Mouse (Mus musculus) frontal cortex, postnatal 25 days (tissue): Measurements from ENCODE around the gene Ccdc62.

Experiments
- DNase-seq, 2 experiments: peaks; one replicate each; pipeline ENCODE4 v3.0.0; 2022; ENCODE audit warnings: low spot score in 2 of 2

The Ccdc62 gene

DNA sequence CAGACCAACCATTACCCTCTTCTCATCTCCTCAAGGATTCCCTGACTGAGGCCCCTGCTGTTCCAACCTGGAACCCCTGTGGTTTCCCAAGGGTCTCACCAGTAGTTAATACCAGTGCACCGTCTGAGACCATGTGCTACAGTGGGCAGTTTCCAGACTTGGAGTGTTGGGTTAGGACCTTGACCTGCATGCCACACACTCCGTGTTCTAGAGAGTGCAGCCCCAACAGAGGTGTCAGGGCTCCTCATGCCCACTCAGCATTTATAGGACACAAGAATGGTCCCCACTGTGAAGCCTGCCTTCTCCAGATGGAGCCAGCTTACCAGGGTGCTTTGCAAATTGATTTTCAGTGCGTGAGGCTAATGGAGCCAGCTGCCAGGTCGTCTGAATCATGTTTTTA lies 72.9 kb downstream of the Ccdc62 start:
- no peak for DNase-seq

DNA sequence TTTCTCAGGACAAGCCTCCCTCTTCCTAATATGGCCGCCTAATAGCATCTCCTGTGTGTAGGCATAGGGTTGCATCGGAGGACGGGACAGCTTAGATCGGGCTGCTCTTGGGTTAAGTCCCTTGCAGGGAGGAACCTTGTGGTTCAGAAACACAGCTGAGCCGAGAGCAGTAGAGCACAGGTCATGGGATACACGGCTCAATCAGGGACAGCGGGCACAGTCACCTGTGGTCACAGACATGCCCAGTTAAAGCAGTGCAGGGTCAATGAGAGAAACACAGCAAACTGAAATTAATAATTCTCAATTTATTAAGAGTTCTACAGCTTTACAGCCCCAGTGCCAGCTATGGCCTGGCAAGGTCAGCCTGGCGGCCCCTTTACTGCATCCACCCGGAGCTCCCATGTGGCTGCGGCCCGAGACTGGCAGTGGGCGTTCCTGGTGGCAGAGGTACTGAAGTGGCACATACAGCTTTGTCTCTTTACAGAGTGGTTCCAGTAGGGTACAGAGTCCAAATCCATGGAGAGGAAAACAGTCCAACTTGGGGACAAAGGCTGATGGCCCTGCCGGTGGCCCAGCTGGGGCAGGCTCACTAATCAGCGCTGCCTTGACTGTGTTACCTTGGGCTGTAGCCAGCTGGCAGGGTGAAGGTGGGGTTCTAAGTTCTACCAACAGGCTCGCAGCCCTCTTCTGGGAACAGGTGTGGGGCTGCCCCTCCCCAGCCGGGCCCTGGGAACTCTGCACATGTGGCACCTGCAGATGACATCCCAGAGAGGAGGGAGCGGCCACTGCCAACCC lies 74.1 kb downstream of the Ccdc62 start:
- DNase-seq, result no peak

DNA sequence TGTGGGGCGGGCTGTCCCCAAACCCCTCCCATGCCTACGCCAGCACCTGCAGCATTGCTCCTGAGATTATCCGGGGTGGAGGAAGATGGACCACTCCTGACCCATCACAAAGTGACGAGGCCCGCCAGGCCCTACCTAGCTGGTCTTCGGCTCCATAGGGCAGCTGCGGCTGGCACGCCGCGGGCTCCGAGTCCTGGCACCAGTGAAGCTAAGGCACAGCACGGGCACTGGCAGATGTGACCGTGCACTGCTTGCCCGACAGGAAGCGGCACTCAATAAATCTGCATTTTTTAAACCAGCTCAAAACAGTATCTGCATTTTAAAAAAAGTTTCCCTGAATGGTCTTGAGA lies 74.6 kb downstream of the Ccdc62 start:
- no peak for DNase-seq

DNA sequence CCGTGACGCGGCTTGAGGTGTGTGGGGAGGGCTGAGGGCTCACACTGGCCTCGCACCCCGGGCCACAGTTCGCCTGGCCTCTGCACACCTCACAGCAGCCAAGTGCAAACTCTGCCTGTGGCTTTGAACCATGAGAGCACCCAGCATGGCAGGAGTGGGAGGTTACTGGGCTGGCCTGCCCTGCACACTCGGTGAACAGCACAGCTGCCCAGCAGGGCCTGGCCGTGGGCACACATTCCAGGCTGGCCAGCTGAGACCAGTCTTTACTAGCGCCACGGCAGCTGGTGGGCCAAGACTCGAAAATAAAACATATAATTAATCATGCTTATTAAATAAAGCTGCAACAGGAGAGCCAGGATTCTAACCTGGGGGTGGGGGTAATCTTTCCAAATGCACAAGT lies 75.1 kb downstream of the Ccdc62 start:
- DNase-seq, result no peak

DNA sequence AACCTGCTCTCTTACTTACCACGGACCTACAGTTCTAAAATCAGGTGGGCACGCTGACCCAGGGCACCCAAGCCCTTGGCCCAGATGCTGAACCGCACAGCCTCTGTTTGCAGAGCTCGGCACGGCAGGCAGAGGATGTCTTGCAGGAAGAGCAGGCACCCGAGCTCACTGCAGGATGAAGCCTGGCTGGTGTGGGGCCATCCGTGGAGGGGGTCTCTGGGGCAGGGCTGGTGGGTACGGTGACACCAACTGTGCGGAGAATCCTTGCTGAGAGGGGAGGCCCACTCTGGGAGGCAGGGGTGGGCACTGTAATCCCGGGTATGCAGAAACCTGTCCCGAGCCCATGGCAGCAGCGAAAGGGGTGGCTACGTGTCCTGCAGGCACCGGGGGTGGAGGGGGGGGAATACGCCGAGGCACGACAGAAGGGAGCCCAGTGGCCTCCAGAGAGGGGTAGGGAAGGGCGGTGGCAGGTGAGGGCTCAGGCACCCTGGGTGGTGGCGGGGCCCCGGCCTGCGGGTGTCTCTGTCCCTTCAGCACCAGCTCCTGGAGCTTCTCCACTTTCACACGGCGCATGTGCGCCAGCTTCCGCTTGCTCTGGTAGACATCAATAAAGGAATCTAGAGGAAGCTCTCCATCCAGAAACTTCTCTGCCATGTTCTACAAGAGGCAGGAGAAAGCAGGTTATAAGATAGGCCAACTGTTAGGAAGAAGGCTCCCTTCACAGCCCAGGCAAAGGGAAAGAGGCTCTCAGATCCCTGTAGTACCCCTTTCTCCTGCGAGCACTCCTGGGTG lies 75.8 kb downstream of the Ccdc62 start:
- DNase-seq, result no peak

DNA sequence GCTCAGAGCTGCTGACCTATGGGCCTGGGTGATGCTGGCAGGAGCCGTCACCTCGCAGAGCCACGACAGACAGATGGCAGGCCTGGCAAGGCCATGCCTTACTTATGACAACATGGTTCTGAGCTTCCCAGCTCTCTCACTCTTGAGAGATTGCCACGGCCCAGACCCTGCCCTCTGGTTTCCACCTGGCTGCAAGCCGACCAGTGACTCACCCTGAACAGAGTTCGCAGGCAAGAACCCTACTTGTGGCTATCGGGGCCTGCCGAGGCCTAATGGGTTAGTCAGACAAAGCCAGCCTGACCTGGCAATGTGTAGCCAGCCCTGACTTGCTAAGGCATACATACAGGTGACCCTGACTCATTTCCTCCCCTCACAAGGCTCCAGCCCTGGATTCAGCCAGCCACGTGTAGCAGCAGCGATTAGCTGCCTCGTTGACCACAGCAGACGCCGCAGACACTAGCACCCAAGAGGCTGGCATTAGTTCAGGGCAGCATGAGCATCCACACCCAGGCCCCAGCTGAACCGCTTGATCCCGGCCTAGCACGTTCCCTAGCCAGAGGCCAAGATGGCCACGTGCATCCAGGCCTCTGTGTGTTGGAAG lies 76.5 kb downstream of the Ccdc62 start:
- DNase-seq, result no peak

DNA sequence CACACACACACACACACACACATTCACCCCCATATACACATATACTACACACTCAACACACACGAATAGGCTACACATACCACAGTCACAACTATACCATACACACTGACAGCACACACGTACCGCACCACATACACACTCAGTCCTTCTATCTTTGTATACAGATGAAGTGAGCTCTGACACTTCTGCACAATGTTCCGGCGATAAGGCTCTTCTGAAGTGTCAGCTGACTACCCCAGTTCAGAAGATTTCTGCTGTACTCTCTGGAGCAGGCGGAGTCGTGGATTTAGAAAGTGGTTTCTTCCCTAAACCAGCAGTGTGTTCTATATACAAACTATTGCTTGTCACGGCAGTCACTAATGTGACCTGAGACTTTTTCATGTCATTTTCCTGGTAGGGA lies 79.6 kb downstream of the Ccdc62 start:
- no peak for DNase-seq

DNA sequence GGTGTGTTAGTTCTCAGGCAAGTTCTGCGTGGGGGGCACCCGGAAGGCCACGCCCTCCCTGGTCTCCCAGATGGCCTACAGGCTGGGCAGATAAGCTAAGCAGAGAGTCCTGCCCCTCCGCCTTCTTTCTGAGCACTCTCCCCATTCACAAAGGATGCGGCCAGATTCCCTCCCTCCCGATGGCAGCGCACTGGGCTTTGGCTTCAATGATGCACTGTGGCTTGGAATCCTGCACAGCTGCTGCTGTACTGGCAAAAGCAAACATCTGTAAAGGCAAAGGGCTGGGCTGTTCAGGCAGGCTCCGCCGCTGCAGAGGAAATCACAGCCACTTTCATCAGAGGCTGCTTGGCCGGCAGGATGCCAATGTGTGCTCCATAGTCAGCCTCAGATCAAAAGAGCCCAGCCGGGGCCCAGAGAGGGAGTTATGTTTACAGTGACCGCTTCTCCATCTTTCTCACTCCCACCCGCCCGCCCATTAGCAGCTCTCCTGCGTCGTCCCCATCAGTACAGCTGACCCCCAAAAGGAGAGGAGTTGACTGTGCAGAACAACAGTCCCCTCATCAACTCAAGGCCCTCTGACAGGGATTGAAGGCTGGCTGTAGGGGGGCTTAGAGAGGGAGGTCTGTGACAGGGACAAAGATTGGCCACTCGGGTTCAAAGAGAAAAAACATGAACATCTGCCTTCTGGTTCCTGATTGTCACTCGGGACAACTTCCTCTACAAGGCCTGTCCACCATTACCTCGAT lies 80.6 kb downstream of the Ccdc62 start:
- no peak for DNase-seq

DNA sequence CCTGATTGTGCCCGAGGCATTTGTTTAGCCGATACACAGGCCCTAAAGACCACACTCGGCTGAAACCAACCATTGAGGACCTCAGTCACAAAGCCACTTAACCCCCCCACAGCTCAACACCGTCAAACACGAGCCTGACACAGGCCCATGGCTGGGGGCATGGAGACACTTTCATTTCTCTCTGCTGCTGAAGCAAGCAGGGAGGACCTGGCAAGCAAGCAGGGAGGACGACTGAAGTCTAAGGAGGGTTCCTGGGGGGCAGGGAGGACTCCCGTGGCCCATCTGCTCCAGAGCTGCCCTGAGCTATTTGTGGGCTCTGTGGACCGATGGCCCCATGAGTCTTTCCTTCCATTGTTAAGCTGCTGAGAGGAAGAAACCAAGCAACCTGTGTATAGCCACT lies 81.4 kb downstream of the Ccdc62 start:
- no peak for DNase-seq

DNA sequence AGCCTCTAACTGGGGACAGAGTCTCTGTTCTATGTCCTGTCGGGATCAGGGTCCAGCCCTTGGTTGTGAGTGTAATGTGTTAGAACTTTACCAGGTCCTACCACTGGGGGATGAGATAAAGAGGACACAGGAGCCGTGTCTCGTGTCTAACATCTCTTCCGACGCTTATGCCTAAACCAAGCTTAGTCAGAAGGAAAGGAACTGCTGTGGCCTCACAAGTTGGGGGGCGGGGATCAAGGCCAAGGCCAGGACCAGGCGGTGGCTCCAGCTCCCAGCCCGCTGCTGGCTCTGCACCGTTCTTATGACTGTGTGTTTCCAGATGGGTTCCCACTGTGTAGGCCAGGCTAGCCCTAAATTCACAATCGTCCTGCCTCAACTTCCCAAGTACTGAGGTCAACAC lies 82.4 kb downstream of the Ccdc62 start:
- DNase-seq, result no peak

DNA sequence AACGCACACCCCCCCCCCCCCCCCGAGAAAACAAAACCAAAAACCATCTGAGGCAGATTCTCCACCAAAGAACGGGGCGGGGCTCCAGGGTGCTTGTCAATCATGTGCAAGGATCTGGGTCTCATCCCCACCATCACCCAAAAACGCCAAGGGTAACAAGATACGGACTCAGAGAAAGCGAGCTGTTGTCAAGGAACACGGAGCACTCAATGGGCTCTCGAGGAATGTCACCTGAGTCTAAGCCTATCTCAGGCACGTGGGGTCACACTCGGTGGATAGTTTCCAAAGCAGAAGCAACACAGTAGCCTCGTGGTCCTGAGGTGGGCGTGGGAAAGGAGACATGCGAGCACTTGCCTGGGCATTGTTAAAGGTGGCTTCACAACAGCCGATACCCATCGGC lies 83.3 kb downstream of the Ccdc62 start:
- no peak for DNase-seq

DNA sequence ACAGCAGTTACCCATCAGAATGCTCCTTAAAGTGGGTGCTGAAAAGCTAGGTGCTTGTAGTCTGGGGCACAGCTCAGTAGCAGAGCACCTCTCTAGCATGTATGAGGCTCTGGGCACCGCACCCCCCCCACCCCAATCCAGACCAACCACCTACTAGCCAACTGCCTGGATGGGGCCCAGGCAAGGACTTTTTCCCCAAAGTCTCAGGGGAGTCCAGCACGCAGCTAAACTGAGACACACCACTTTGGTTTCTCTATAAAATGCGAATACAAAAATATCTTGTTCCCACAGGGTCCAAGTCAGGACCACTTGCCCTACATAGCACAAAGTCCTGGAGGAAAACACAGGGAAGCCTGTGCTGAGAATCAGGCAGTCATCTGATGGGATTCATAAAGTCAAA lies 83.7 kb downstream of the Ccdc62 start:
- no peak for DNase-seq

DNA sequence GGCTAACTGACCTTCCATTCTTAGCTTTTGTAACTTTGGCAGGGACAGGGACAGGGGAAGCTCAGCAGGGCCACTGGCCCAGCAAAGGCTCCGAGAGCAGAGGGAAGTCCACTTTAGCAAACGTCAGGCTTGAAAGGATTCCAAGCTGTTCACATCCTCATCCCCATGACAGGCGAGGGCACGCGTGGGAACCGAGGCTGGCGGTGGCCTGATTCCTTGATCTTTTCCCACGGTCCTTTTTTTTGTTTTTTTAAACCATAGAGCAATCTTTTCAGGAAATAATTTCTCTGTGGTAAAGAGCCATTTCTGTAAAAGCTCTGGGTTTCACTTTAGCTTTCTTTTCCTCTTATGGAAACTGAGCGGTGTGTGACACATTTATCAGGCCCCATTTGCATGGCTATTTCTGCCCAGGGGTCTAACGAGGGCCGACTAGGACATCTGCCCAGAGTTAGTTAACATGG lies 84.3 kb downstream of the Ccdc62 start:
- DNase-seq, result no peak

DNA sequence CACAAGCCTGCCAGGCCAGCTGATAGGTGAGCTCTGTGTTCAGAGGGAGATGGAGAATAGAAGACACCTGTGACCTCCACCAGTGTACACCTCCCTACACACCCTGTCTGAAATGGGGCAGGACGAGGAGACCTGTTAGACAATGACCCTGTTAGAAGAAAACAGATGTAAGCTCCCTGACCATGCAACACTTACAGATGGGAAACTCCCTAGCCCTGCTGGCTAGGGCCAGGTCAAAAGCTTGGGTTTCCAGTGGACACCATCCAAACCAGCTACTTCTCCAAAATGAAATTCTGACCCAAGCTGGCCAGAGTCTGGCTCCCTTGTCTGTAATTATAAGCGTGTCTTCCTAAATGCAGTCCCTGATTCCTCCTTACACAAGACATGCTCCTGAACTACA lies 85.2 kb downstream of the Ccdc62 start:
- DNase-seq, result no peak

DNA sequence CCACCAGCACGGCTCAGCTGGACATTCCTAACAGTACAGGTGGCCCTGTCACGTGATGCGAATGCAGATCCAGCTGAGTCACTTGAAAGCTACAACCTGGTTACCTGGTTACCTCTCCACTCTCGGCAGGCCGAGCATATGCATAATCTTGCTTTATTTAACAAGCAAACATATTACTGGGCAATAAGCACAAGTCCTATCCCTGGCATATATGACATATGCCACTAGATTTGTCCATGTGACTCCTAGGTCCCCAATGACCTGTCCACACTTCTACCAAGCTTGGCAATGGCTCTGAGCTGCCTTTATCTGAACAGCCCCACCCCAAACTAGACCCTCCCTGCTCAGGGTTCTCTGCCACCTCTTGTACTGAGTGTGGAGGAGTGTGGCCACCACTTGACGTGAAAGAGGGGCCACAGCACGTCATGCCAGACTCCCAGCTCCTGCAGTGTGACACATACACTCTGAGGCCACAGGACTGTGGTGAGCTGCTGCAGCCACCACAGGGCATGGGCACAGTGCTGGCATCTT lies 85.9 kb downstream of the Ccdc62 start:
- no peak for DNase-seq

DNA sequence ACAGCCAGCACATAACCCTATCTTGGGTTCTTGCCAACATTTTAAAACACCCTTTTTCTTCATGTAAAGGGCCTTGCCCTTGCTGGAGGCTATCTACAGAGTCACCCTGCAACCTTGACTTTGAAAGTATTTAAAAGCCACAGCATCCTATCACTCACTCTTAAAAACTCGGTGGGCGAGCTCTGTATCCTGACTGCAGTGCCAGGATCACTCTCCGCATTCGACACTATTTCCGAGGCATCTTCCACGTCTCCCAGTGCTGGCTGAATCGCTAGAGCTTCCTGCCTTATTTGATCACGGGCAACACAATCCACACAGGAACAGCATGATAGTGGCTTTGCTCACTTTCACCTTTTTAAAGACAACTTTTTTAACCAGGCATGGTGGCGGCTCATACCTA lies 87.5 kb downstream of the Ccdc62 start:
- DNase-seq, result no peak

DNA sequence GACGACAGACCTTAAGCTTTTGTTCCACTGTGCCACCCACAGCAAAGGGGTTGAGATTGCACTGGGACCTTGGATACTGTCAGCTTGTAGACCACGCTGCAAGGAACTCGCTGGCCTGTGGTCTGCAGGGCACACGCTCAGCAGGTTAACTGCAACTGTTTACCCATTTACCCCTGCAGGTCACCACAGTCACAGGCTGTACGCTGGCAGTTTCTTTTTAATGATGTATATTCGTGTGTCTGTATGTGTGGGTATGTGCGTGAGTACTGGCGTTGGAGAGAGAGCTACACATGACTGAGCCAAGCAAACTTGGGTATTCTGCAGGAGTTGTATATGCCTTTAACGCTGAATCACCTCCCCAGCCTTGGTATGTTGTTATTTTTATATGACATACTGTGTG lies 88.2 kb downstream of the Ccdc62 start:
- DNase-seq, result no peak
